Mouse (Mus musculus): Measurements from ENCODE around the gene Snd1.

DNA sequence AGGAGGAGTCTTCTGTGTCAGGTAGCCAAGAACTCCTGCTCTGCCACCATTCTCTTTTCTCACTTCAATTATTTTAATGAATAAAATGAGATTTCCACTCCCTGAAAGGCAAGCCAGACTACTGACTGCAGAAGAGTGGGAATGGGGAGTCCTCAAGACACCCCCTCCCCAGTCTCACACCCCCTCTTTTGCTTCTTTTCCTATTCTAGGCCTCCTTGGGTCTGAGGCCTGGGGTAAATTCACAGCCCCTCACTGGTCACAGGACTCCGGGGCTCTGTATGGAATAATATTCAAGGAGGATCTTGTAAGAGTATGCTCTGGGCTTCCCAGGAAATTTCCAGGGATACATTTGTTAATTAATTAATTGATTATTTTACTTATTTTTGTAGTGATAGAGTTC lies 507.9 kb downstream of the Snd1 start:
- TF ChIP-seq CTCF (IDR thresholded peaks at IDR 0.05; ENCODE audit: low read depth, low read length) (no peak), POLR2A (IDR thresholded peaks at IDR 0.05; ENCODE audit: borderline replicate concordance, low read depth, low read length) (no peak)
